Mouse (Mus musculus) adrenal gland, postnatal 25 days (tissue): Measurements from ENCODE around the gene Syt1. TPM values are rescaled to one million over a fixed set of nuclear protein-coding genes. Genes with fewer than 3 reads are reported as not detected.

Experiments
- DNase-seq: peaks from one replicate; pipeline ENCODE4 v3.0.0; 2021; ENCODE audit warnings: mixed read lengths
- total RNA-seq: library from RNA; stranded (reverse); gene quantifications from 2 replicates; pipeline ENCODE4 v1.2.3, GENCODE M21; 2021

Gene Syt1
- total RNA-seq, 1 experiment from 2014 or later, result 12.4 TPM

DNA sequence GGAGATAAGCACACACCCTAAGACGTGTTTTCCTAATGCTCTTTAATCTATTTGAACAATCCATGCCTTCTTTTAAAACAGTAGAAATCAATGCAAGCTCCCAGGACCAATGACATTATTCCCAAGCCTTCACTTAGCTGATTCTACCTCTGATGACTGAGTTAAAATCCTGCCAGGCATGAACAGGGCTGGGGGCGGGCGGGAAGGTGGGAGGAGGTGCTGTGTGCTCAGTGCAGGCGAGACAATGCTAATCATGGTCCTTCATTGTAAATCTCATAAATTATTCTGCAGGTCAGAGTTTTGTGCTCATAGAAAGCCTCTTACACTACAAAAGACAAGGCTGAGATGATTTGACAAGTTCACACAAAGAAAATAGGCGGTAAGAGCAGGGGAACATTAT is 366.9 kb downstream of the Syt1 start:
- DNase-seq, result no peak

GRCm38 (mm10) chr10:108638095-108638494 is 372.7 kb downstream of the Syt1 start:
- DNase-seq, result no peak

- no peak for DNase-seq
These were observed 374.7 kb downstream of the Syt1 start for GRCm38 (mm10) chr10:108636086-108636485.

DNA sequence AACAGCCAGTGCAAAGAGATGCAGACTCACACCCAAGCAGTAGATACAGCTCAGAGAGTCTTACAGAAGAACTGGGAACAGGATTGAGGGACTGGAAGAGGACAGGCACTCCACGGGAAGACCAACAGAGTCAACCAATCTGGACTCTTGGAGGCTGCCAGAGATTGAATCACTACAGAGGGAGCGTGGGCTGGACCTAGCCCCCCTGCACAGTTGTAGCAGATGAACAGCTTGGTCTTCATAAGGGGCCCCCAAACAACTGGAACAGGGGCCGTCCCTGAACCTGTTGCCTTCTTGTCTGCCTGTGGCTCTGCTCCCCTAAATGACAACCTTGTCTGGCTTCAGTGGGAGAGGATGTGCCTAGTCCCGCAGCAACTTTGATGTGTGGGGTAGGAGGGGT is 375.2 kb downstream of the Syt1 start:
- no peak for DNase-seq

- DNase-seq, result peak; percentile 10
These were observed 379.9 kb downstream of the Syt1 start for GRCm38 (mm10) chr10:108630841-108631240.

- DNase-seq, result no peak
These were observed 384.4 kb downstream of the Syt1 start for GRCm38 (mm10) chr10:108626404-108626803.

DNA sequence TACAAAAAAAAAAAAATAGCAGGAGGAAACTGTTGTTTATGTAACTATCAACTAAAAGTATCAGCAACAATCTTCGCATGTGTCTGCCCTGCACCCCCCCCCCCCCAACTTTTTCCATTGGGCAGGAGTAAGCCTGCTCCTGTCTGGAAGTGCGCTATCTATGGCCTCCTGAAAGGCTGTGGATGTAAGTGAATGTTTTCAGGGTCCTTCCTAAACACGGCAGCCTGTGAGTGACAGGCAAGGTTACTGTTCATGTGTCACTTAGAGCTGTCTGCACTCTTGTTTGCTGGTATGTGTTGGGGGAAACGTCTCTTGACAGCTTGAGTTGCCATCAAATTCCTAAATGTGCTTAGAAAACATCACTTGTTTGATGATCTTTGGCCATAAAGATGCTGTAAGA is 387.8 kb downstream of the Syt1 start:
- no peak for DNase-seq

DNA sequence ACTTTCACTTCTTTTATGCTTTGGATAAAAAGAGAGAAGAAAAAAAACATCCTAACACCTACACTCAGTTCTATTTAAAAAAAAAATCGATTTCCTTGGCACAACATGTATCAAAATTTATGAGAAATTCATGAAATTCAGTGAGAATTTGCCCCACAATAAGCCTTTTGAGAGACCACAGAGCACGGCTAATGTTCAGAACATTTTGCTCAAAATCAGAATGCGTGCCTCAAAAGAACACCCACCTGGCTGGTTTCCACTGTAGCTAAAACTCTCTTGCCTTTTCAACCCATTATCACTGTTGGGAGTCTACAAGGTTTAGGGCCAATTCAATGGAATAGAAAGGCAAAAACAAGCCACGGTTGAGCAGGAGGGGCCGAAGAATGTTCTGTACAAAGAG is 390.9 kb downstream of the Syt1 start:
- no peak for DNase-seq

GRCm38 (mm10) chr10:108619217-108619616 is 391.6 kb downstream of the Syt1 start:
- DNase-seq, result no peak

DNA sequence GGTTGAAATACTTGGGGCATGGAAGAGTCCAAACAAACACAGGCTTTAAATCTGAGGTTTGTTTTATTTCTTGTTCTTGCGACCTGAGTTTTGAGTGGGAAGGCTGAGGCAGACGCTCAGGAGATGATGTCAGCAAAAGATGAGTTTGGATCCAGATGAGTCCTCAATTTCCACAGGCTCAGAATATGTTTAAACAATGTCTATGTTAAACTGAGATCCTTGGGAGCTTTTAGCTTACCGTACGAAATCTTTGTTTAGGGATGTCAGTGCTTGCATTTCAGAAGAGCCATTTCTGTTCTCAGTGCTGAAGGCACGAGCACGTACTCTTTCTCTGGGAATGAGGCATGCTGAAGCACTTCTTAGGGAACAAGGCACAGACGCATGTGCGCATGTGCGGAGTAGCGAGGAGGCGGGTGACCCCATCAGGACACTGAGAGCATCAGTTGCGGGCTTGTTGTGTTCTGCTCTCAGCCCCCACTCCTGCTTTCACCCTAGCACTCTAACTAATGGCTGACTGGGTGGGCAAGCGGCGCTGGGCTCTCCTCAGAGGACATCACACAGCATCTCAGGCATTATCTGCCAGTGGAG is 400.6 kb downstream of the Syt1 start:
- no peak for DNase-seq

DNA sequence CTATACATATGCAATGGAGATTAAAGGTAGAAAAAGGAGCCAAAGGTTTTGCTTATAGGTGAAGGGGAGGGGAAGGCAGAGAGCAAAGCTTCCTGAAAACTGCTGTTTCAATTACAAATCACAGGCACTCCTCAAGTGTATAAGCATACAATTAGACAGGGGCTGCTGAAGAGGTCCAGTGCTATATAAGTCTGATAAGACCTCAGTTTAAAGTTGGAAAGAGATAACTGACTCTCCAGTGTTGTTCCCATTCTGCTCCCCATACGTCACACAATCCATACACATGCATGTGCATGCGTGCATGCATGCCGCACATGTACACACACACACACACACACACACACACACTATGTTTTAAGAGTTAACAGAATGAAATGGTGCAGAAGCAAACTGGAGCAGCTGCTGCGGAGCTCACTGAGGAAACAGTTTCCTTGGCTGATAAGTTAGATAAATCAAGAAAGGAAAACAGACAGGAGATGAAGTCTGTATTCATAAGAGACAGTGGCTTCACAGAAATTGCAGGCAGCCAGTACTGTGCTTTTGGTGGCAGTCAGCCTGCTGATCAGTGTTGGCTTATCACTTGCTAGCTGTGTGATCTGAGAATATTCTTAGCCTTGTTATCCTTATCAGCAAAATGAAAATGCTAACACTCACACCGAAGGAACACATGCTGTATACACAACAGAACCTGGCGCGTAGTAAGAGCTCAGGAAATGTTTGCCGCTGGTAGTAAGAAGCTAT is 408.9 kb downstream of the Syt1 start:
- no peak for DNase-seq

GRCm38 (mm10) chr10:108600693-108601092 is 410.1 kb downstream of the Syt1 start:
- DNase-seq, result no peak

- no peak for DNase-seq
These were observed 413.4 kb downstream of the Syt1 start for GRCm38 (mm10) chr10:108597385-108597784.

DNA sequence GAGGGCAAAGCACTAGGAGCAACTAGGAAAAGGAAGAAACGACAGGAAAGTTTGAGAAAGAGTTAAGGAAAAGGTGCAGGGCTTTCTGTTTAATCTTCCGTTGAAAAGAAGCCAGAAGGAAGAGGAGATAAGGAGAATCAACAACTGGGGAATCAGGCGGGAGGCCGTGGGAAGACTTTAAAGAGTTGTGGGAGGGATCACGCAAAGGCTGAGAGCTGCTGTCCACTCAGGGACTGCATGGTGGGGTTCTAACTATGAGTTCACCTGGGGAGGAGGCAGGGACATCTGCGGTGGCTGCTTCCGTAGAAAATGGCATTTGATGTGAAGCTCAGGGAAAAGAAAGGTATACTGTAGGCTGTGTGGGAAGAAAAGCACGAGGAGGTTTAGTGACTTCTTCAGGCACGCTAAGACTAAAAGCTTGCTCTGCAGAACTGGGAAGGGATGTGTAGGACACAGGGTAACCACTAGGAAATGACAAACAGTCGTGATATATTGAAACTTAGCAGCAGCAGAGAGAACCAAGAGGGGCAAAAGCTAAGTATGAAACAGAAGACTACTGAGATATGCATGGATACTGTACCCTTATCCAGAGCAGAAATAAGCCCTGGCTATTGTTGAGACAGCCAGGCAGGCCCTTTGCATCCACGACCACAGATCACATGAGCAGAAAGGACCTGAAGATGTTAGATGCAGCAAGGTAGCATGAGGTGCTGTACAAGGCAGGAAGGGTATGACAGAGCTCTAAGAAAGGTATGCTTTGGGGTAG is 414.4 kb downstream of the Syt1 start:
- no peak for DNase-seq

GRCm38 (mm10) chr10:108589355-108589754 is 421.4 kb downstream of the Syt1 start:
- no peak for DNase-seq

- DNase-seq, result no peak
These were observed 421.9 kb downstream of the Syt1 start for GRCm38 (mm10) chr10:108588924-108589323.

DNA sequence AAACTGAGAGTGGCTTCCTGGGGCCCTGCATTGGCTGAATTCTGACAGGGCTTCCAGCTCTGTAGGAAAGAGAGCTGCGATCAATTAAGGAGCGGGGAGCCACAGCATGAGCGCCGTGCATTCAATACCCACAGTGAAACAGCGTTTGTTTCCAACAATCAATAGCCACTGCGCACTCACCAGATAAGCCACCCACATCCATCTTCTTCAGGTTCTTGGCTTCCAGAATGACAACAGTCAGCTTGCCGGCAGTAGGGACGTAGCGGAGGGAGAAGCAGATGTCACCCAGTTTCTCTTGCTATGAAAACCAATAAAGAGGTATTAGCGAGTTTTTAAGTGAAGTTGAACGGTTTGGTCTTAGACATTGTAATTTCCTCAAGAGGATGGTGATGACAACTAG is 427.1 kb downstream of the Syt1 start:
- DNase-seq, result no peak

- DNase-seq, result no peak
These were observed 428.4 kb downstream of the Syt1 start for GRCm38 (mm10) chr10:108582397-108582730.

- peak; percentile 17 for DNase-seq
These were observed 429.0 kb downstream of the Syt1 start for GRCm38 (mm10) chr10:108581555-108582396.

DNA sequence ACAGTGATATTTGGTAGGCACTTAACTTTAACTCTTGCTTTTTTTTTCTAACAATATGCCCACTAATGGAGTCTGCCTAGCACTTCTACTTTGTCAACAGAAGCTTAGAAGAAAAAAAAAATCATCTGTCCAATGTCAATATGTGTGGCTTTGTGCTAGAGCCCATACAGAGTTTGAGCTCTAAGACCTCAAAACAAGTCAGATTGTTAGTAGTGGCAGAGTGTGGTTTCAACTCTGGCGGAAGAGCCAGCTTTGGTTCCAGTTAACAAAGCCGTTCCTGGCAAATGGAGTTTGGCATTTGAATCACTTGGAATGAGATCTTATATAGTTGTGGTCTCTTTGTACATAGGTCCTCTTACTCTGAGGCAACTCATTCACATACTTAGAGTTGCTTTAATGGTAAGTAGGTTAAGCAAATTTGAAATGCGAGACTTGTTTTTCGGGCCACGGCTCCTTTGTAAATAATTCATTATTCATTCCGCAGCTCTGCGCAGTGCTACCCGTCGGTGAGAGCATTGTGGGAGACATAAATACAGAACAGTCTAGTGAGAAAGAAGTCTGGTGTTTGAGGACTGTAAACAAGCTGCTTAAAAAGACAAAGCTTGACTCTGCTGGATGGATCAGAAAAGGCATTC is 429.9 kb downstream of the Syt1 start:
- DNase-seq, result no peak

DNA sequence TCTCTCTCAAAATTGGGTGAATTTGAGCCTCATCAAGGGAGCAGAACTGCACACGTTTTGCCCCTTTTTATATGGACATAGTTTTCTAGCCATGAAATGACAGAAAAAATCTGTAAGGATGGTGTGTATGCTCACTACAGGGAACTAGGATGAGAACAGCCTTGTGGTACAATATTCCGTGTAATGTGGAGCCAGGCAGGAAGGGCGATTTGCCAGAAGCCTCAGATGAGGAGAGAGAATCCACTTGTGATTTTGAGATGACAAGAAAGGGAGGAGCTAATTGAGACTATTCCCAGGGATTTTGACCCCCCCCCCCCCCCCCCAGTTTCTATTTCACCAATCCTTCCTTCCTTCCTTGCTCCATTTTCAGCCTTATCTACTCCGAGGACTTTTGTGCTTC is 431.4 kb downstream of the Syt1 start:
- no peak for DNase-seq

- no peak for DNase-seq
These were observed 433.2 kb downstream of the Syt1 start for GRCm38 (mm10) chr10:108577611-108578010.
